Mouse (Mus musculus) heart, postnatal 4 days (tissue): Measurements from ENCODE around the gene Tet3. TPM values are rescaled to one million over a fixed set of nuclear protein-coding genes. Genes with fewer than 3 reads are reported as not detected.
A peak's percentile ranks its signal among the peaks of the same experiment; 100 is the strongest.

ENCODE experiments used
- DNase-seq: peaks from one replicate; pipeline ENCODE4 v3.0.0; 2021
- total RNA-seq, 2 experiments: library from RNA; stranded (reverse); gene quantifications; 2 replicates each; pipeline ENCODE4 v1.2.3; 2021

Tet3 gene
- total RNA-seq, 2 experiments from 2014 or later = 51.7 to 56.7 TPM

DNA sequence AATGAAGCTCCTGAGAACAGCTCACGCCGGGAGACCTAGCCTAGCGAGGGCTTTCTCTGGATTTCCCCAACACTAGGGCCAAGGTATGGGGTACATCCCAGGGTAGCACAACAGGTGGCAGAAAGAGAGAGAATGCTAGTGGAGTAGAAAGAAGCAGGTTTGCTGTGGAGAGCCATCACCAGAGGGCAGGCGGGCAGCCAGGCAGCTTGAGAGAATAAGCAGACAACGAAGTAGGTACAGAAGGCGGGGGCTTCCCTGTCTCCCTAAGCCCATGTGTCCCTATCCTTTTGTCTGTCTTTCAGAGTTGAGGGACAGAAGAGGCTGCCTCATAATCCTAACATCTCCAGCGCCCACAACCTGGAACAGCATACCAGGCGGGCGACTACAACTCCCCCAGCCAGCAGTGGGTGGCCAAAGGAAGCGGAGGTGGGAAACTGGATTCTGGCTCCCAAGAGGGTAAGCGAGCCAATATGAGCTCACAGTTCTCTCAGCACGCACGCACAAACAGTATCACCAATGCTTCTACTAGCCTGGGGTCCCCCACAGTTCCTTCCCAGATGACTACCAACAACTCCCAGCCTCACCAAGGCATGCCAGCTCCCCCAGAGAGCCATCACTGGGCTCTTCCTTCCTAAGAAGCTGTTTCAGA lies 19.6 kb downstream of the Tet3 start:
- no peak for DNase-seq

DNA sequence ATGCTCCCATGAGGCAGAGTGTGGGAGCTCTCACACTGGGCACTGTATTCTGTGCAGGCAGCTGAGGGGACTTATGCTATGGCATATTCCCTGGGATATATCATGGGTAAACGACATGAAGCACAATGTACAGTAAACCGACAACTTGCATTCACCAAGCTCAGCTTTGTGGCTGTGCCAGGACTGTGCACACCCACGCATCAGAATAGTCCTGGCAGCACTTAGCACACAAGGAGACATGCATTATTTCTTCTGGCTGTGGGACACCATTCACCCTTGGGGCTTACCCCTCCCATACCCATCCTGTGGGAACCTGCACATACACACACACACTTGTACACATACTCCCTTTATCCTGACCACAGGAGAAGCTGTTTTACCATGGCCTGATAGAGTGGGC lies 20.3 kb downstream of the Tet3 start:
- DNase-seq = no peak

DNA sequence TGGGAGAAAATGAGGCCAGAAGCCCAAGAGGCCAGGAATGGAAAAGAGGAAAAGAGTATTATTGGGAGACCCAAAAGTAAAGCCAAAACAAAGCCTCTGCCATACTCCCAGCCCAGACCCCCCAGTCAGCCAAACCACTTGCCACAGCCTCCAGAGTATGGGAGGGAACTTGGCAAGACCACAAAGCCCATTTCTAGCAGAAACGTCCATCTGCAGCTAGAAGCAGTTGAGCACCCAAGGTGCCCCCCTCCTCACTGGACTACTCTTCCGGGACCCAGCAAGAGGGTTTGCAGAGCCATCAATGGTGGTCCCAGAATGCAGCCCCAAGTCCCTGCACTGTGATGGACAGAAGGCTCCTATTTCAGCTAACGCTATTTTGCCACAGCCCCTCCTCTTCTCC lies 21.1 kb downstream of the Tet3 start:
- no peak for DNase-seq

DNA sequence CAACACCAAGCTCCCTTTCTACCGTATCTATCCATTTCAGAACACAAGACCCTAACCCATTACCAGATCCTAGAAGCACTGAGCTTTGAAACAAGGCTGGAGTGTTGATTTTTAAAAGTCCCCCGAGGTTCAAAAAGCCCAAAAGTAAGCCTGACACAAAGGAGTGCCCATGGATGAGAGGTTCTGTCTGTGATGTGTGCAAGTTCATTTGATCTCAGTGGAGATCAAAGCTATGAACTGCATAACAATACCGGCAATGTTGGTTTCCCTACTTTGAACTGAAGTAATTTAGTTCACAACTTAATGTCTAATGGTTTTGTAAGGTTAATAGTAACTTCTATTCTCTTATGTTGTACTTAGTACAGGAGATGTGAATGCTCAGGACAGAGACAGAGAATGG lies 21.7 kb downstream of the Tet3 start:
- DNase-seq = no peak

DNA sequence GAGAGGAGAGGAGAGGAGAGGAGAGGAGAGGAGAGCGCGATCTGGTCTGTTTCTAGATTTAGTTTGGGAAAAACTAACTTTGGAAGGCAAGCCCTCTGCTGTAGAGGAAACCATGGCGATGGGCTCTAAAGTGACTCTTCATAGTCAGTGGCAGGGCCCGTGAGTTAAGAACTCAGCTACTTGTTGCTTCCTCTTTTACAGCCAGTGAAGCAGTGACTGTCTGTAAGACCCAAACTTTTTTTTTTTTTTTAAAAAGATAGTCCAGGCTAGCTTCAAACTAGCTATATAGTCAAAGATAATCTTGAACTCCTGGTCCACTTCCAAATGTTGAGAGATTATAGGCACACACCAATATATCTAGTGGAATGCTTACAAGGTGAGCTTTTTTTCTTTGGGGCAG lies 22.3 kb downstream of the Tet3 start:
- no peak for DNase-seq

DNA sequence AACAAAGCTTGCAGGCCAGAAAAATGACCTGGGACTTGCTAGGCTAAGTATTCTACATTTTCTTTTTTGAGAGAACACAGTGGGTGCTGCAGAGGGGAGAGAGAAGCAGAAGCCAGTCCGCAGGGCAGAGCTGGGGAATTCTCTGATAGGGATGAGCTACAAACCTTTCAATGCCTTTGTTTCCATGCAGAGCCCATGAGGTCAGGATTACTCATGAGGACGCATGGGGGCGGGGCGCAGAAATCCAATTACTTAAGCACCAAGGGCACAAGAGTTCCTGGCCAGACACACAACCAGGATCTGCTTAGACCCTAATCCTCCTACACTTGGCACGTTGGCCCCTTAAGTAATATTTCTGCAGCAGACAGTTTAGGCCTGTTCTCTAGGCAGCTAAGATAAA lies 23.7 kb downstream of the Tet3 start:
- no peak for DNase-seq

DNA sequence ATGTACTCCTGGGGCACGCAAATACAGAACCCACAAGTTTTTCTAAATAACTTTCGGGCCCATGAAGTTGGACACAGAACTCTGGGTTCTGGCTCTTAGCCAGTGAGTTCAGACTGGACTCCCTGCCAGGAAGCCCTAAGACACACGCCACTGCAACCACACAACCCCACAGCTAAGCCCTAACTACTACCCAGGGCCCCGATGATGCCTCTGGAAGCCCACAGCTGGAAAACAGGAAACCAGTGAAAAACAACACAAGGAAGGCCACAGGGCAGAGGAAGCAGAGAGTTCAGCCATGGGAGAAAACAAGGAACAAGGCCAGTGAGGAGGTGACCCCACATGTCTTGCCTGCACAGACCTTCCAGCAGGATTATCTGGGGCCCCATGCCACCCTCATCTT lies 25.3 kb downstream of the Tet3 start:
- DNase-seq = no peak

DNA sequence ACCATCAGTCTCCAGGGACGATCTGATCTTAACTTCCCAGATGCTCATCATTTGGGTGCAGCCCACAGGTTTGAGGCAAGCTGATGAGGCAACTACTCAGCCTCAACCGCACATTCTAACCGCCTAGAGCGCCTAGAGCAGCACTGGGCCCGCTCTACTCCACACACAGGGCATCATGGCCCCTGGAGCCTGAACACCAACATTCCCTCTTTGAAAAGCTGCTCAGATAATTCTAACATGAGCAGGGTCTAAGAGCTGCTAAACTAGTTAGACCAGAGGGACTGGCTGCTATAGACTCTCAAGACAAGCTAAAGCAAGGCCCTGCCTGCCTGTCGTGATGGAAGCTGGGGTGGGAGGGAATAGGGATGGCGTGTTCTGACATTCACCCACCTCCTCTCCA lies 25.9 kb downstream of the Tet3 start:
- no peak for DNase-seq

DNA sequence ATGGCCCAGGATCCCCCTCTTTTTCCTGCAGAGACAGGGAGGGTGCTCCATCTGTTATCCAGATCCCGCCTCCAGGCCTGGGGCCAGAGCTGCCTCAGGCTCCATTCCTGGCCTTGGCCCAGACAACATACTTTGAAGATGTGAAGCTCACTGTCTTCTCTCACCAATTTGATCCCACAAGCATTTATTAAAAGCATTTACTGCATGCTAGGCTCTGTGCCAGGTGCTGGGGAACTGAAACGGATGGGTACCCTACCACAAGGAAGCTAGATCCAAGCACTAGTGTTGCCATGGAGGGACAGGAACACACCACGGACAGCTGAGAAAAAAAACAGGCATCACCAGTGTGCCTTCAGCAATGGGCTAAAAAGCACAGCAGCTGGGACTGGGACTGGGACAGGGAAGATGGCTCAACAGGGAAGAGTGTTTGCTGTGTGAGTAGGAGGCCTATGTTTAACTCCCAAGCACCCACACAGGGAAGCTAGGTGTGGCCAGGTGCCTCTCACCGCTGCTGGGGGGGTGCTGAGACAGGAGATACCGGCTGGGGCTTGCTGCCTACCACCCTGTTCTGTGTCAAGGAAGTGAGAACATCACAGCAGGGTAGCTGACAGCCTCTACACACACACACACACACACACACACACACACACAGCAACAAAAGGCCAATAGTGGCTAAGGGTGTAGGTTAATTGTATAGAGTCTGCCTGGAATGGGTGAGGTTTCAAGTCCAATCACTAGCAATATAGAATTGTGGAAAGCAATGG lies 30.7 kb downstream of the Tet3 start:
- DNase-seq = peak; percentile 58

DNA sequence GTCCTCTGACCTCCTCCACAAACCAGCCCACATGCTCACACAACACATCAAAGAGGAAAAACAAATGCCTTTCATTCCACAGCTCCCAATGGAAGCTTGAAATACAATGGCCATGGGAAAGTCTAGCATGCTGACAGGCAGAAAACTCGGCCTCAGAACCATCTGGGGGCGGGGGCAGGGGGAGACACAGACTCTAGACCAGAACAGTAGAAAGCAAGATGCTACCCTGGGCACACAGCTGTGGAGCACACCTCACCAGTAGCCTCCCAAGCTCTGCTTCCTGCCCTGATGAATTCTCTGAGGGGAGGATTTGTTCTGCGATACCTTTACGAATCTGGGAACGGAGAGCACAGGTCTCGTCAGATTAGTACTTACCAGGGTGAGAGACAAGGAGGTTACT lies 31.4 kb downstream of the Tet3 start:
- no peak for DNase-seq

DNA sequence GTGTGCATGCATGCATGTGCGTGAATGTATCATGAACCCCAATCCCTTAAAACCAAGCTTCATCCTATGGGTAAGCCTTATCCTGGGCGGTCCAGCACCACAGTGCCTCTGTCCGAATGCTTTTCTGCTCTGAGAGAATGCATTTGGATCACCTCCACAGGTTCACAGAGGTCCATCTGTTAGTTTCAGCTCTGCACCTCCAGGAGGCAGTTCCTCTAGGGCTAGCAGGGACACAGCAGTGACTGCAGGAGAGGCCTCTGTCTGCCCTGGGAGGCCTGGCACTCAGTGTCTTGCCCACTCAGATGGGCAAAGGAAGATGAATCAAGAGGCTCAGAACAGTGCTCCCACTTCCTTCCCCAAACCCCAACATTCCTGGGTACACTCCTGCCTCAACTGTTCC lies 32.3 kb downstream of the Tet3 start:
- no peak for DNase-seq

DNA sequence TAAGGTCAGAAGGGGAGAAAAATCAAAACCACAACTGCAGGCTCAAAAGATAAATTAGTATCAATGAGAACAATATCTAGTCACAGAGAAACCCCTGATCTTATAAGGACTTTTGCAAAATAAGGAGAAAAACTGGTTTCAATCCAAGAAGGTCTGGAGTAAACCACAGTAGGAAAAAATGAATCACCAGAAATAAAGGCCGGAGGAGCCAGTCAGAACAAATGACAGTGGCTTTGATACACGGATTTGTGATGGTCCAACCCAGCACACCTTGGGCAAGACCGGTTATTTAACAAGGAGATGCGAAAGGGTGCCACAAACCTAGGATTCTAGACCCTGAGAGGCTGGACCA lies 34.9 kb downstream of the Tet3 start:
- DNase-seq = no peak

DNA sequence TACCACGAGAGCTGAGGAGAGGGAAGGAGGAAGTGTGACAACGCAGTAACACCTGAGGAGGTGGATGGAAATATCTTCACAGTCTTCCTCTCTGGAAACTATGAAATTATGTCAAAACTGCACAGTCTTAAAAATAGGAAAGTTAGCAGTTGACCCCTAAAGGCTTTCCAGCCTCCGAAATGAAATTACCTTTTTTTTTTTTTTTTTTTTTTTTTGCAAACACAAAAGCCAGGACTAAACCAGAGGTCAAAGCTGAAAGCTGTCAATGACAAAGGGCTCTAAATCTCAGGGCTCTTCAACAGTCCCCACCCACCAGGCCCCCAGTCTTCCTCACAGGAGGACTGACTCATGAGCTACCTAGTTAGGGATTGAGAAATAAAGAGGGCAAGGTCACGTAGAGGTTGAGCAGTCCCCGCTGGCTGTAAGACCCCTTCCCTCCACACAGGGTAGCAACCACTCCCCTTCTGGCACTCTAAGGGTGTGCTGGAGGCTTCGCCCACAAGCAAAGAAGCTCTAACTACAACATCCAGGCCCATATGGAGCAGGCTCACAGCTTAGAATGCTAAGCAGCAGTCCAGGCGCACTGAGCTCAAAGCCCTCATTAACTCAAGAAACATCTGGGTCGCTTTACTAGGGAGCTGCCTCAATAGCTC lies 35.4 kb downstream of the Tet3 start:
- DNase-seq = no peak

DNA sequence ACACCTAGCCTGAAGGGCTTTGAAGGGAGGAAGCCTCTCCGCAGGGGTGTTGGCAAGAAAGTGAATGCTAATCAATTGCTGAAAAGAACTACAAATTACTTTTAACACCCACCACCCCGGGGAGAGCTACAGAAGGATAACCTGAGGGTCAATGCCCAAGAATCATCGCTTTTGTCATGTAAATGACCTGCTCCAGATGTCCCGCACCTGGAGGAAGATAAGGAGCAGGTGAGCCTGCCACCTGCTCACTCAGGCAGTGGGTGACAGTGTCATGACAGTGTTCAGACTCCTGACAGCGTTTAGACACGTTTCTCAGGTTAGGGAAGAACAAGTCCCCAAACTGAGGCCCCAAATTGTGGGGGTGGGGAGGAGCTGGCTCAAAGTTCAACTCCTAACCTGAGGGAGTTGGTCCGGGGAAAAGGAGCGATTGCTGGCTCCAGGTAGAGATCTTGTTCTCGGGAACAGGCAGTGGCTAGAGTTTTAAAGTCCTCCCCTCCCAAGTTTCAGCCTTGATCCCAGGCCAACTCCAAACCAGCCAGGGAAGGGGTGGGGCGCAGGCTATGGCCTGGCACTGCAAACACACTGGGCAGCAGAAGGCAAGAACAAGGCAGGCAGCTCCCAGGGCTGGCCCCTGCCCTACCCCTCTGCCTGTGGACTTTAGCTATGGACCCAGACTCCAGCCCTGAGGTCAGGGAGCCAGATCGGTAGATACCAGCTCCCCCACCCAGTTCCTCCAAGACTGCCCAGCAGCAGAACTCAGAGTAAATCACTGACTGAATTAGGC lies 36.8 kb downstream of the Tet3 start:
- peak; percentile 64 for DNase-seq

DNA sequence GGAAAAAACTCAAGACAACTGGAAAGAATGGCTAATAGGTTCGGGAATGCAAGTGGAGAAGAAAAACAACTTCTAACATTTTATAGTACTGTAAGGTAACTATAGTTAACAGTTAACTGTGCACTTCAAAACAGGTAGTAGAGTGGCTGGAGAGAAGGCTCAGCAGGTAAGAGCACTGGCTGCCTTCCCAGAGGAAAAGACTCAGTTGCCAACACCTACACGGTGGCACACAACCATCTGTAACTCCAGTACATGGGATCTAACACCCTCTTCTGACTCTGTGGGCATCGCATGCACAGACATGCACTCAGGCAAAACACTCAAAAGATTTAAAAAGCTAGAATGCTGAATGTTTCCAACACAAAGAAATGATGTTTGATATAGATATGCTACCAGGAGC lies 39.4 kb downstream of the Tet3 start:
- no peak for DNase-seq

DNA sequence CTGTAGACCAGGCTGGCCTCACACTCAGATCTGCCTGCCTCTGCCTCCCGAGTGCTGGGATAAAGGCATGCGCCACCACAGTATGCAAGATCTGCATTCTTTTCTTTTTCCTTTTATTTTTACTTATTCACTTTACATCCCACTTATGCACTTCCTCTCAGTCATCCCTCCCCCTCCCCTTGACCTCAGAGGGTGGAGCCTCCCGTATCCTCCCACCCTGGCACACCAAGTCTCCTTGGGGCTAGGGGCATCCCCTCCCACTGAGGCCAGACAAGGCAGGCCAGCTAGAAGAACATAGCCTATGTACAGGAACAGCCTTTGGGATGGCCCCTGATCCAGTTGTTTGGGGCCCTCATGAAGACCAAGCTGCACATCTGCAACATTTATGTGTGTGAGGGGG lies 41.4 kb downstream of the Tet3 start:
- DNase-seq = no peak

DNA sequence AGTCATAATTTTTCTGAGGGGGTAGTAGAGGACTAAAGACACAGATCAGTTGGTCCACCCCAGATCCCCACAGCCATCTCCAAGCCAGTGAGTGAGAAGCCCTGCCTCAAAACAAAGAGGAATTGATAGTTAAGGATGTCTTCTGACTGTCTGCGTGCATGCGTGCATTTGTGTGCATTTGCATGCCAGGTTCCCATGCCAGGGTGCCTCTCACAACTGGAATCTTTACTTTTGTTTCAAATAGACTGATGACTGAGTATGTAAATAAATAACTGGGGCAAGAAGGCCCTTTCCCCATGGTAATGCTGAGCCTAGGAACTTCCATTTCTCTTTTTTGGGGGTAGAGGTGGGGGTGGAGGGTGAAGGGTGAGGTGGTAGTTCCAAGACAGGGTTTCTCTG lies 41.8 kb downstream of the Tet3 start:
- DNase-seq = no peak

DNA sequence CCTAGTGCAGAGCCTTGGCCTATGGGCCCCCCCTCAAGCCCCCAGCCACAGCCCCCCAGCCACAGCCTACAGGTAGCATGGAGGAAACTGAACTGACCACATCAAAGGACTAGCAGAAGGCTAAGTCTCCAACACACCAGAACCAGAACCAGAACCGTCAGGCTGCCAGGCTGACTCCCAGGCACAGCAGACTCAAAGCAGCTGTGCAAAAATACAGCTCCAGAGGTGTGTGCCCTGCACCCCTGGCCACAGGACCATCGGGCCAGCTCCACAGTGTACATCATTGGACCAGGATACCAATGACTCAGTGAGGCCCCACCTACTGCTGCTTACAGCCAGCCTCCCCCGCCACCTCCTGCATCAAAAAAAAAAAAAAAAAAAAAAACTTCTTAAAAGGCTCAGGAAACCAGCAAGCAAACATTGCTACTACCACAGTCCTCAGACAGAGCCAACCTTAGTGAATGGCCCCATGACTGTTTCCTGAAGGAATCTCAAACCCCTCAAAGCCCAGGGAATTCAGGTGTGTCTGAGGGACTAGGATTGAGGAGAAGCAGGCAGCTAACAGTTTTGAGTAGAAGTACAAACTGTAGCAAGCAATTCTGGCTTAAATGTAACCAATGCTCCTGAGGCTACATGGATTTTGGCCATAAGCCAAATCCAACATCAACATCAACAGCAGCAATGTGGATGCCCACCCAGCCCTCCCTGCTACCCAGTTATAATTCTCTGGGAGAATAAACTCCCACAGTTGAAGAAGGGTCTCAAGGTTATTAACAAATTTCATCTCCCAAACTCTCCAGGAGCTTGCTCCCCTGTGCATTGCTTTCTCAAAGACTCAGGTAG lies 42.4 kb downstream of the Tet3 start:
- no peak for DNase-seq

DNA sequence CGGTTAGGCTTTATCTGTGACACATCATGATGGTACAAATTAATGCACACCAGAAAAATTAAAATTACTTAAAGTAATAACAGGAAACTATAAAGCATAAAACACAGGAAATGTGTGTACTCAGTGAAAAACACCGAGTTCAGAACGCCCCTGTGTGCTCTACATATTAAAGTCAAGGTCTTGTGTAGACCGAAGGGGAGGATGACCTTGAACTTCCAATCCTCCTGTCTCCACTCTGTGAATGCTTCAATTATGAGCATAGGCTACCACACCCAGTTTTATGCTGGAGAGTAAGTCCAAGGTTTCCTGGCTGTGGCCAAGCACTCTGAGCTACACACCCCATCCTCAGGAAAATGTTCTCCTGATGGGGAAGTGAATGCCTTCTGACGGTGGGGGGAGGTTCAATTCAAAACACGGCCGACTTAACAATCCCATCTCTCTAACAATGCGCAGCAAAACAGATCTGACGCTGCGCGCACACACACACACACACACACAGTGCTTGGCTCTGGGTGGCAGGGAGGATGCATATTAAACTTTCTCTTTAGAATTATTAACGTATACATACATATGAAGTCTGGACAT lies 43.4 kb downstream of the Tet3 start:
- no peak for DNase-seq

DNA sequence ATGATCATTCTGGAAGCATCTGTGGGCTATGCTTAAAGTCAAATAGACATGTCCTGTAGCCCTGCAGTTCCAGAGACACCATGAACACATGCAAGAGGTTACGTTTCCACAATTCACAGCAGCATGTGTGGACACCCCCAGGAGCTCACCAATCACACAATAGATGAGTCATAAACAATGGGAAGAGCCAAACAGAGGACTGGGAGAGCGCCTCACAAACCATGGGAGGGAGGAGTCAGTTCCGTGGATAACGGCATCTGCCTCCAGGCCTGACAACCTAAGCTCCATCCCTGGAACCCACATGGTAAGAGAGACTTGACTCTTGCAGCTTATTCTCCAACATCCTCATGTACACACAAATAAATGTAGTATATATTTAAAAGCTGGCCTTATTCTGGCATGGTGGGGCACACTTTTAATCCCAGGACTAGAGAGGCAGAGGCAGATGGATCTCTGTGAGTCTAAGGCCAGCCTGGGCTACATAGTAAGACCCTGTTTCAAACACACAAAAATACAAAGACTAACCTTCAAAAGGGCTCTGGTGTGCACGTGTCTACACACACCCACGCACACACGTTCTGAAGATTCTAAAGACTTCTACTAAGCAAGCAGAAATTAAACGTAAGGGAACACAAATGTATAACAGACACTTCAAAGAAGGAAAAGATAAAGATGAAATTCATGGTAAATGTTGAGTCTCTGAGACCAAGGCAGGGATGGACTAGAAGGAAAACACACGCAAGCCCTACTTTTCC lies 44.1 kb downstream of the Tet3 start:
- no peak for DNase-seq

DNA sequence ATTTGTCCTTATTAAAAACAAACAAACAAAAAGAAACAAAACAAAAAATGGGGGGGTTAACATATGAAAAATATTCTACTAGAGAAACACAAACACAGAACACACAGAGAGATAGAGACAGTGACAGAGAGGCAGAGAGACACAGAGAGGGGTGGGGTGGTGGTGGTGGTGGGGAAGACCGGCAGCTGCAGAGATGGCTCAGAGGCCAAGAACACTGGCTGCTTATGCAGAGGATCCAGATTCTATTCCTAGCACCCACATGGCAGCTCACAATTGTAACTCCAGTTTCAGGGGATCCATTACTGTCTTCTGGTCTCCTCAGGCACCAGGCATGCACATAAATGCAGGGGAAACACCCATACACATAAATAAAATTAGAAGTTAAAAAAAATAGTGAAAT lies 45.2 kb downstream of the Tet3 start:
- no peak for DNase-seq
